Mouse (Mus musculus): ENCODE data around the gene Smpx.

DNA sequence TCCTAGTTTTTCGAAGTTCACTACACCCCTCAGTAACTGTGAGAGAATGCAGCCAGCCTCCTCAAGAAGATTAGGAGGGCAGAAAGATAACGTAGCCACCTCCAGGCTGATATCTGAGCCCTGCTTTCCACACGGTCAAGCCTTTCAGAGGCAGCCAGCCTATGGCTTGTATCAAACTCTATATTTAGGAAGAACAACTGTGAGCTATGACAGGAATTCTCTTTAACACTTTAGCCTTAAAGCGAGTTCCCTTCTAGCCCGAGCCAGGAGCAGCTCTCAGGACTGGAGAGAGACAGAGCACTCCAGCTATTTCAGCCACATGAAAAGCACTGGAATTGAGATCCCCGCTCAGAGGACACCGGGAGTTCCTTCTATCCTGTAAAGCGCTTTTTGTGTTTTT is at the start of gene Smpx:
- no peak for TF ChIP-seq ZKSCAN1 (IDR thresholded peaks at IDR 0.05; ENCODE audit: borderline replicate concordance, low read depth, low read length)
- no peak for TF ChIP-seq CTCF (conservative IDR thresholded peaks at IDR 0.05 in 1 of 2, IDR thresholded peaks at IDR 0.05 in 1 of 2; ENCODE audit: low read depth in 2 of 2, low read length in 2 of 2)
- TF ChIP-seq ZMIZ1 (IDR thresholded peaks at IDR 0.05; ENCODE audit: low read depth, low read length) = no peak
- TF ChIP-seq RCOR1 (conservative IDR thresholded peaks at IDR 0.05; ENCODE audit: low read depth, low read length) = no peak
- no peak for TF ChIP-seq CHD2 (IDR thresholded peaks at IDR 0.05; ENCODE audit: low read length)
- TF ChIP-seq NRF1 (IDR thresholded peaks at IDR 0.05; ENCODE audit: low read depth, low read length) = no peak
- no peak for TF ChIP-seq EP300 (IDR thresholded peaks at IDR 0.05; ENCODE audit: low read length)
- no peak for TF ChIP-seq BHLHE40 (IDR thresholded peaks at IDR 0.05; ENCODE audit: low read depth, low read length)
- no peak for TF ChIP-seq TCF12 (IDR thresholded peaks at IDR 0.05; ENCODE audit: low read depth, low read length)
- no peak for TF ChIP-seq GABPA (IDR thresholded peaks at IDR 0.05; ENCODE audit: insufficient replicate concordance, low read depth, low read length)

Measured in CH12.LX (cell line).